Mouse (Mus musculus): ENCODE measurements around the gene Intu. TPM values are rescaled to one million over a fixed set of nuclear protein-coding genes. Genes with fewer than 3 reads are reported as not detected.

The Intu gene
- total RNA-seq (2021): 1 to 10 TPM; 4.8 to 6.3 TPM
- long read RNA-seq, full-length matches to known transcripts: 1 of 11 reads
- long read RNA-seq, partial matches to known transcripts: 5 of 11 reads
- long read RNA-seq, other reads (novel, unspliced or antisense): 5 of 11 reads

- DNase-seq (ENCODE audit: low spot score in 2 of 2): peak; percentile 38 to 68
Measured at GRCm38 (mm10) chr3:40531286-40532141, at the start of gene Intu. Gene Intu, plus strand, starts transcription at chr3:40531286.

GRCm38 (mm10) chr3:40483221-40483654, 47.8 kb upstream of the Intu start:
- no peak for DNase-seq (ENCODE audit: low spot score in 2 of 2)

DNA sequence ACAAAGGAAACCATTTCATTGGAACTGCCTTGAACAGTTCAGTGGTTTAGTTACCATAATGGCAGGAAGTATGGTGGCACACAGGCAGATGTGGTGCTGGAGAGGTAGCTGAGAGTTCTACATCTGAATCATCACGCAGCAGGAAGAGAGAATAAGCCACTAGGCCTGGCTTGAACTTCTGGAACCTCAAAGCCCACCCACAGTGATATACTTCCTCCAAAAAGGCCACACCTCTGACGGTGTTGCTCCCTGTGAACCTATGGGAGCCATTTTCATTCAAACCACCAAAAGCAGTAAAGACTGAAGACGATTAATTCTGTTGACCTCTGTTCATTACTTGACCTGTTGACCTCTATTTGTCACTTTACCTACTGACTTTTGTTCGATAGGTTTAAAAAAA, 43.7 kb upstream of the Intu start:
- no peak for DNase-seq (ENCODE audit: low spot score in 2 of 2)

GRCm38 (mm10) chr3:40491742-40492141, 39.3 kb upstream of the Intu start:
- no peak for DNase-seq (ENCODE audit: low spot score in 2 of 2)

DNA sequence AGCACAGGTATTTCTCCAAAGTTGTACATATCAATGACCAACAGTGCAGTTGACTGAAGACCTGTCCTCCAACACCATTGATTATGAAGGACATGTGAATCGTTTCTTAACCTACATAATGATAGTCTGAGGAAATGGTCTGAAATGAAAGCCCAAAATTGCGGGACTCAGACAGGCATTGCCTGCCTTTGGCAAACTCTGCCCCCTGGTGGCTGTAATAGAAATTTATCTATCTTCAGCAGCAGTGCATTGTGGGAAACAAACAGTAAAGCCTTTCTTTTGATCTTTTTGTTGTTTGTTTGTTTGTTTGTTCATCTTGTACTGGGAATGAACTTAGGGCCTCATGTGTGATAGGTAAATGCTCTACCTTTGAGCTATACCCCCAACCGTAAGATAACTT, 32.2 kb upstream of the Intu start:
- DNase-seq (ENCODE audit: low spot score in 2 of 2): no peak

DNA sequence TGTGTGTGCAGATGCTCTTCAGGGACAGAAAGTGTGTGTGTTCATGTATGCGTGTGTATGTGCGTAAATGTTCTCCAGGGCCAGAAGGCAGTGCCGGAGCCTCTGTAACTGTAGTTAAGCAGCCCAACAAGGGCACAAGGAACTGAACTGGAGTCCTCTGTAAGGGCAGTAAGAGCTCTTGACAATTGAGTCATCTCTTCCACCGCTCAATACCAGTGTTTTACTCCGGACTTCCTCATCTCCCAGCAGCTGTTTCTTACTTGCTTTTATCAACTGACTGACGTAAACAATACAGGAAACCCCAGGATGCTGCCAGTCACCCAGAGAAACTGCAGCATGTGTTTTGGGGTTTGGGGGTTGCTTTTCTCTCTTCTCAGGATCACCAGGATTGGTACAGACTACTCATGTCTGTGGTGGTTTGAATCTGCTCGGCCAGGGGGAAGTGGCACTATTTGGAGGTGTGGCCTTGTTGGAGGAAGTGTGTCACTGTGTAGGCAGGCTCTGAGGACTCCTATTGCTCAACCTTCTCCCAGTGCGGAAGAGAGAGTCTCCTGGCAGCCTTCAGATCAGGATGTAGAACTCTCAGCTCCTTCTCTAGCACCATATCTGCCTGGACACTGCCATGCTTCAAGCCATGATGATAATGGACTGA, 30.8 kb upstream of the Intu start:
- DNase-seq (ENCODE audit: low spot score in 2 of 2): no peak

DNA sequence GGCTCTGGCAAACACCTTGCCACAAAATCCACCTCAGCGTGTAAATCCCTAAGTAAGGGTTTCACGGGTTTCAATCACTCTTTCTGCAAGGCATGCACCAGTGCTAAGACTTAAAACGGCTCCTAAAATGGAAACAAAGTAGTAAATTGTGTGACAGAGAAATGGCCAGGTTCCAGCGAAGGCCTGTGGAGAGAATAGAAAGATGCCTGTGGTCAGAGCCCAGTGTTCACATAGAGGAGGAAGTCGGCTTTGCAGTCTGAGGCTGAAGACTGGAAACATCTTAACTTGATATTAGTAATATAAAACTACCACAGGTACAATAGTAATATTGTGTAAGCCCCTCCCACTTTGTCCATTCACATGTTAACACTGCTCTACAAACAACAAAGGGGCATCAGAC, 26.7 kb upstream of the Intu start:
- no peak for DNase-seq (ENCODE audit: low spot score in 2 of 2)

GRCm38 (mm10) chr3:40505451-40506014, 25.6 kb upstream of the Intu start:
- no peak for DNase-seq (ENCODE audit: low spot score in 2 of 2)

DNA sequence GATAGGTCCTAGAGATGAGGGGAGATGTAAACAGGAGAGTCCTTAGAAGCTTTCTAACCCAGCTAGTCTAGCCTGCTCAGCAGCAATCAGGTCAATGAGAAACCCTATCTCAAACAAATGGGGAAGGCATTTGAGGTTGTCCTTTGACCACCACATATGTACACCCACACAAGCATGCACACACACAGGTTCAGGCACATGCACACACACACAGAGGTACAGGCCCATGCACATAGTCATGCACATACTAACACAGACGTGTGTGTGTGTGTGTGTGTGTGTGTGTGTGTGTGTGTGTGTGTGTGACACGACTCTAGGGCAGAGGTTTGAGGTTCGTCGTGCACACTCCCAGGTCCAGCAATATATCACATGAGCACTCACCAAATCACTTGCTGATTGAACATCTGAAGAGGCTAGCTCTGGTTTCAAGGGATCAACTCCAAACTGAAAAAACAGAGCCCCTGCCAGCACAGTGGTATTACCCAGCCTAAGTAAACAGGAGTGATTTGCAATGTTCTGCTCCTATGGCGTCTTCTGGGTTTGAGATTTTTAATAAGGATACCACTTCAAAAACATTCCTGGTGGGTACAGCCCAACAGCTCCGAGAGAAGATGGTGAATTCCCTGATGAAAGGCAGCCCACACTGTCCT, 22.0 kb upstream of the Intu start:
- no peak for DNase-seq (ENCODE audit: low spot score in 2 of 2)

DNA sequence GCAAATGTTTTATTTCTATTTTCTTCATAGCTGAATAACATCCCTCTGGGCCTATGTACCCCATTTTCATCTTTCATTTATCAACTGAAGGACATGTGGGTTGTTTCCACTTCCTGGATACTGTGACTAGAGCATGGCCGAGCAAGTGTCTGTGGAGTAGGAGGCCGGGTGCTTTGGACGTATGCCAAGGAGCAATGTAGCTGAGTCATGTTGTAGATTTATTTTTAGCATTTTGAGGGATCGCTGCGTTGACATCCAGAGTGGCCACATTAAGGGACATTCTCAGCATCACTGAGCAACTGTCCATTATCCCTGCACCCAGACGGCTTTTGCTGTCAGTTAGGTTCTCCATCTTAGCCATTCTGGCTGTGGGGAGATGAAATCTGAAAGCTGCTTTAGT, 20.5 kb upstream of the Intu start:
- no peak for DNase-seq (ENCODE audit: low spot score in 2 of 2)

GRCm38 (mm10) chr3:40512936-40513829, 17.9 kb upstream of the Intu start:
- no peak for DNase-seq (ENCODE audit: low spot score in 2 of 2)

DNA sequence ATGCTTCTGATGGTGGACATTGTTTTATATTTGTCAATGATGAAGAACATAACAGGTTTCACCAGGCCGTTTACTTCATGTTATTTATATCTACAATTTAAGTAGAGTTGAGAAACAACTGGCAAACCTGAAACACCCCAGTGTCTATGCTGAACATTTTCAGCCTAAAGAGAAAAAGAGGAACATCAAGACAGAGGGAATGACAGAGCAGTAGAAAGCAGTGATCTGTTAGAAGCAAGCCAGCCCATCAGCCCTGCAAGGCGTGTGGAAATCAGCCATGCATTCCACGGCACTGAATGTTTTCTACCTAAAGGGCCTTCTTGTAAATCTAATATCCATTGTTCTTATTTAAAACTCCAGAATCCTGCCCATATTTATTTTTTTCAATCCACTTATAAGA, 12.8 kb upstream of the Intu start:
- DNase-seq (ENCODE audit: low spot score in 2 of 2): no peak

DNA sequence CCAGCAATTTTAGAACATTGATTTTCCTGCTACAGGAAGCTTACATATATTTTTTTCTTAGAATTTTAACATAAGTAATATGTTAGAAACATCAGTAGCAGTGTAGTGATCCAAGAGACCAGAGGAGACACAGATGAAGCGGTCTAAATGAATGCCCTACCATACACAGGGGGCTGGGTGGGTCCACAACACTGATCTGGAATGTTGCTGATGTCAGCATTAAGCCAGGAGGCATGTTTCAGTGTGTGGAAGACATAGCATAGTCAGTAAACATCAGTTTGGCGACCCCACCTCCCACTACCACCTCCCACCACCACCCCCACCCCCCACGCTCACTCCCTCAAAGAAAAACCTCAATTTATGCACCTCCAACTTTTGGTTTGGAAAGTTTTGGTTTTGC, 11.5 kb upstream of the Intu start:
- DNase-seq (ENCODE audit: low spot score in 2 of 2): no peak

- DNase-seq (ENCODE audit: low spot score in 2 of 2): no peak
Measured at GRCm38 (mm10) chr3:40520567-40520966, 10.5 kb upstream of the Intu start.

GRCm38 (mm10) chr3:40522446-40522845, 8.6 kb upstream of the Intu start:
- DNase-seq (ENCODE audit: low spot score in 2 of 2): no peak

GRCm38 (mm10) chr3:40522846-40523245, 8.2 kb upstream of the Intu start:
- DNase-seq (ENCODE audit: low spot score in 2 of 2): no peak

GRCm38 (mm10) chr3:40523371-40523783, 7.7 kb upstream of the Intu start:
- DNase-seq (ENCODE audit: low spot score in 2 of 2): no peak

DNA sequence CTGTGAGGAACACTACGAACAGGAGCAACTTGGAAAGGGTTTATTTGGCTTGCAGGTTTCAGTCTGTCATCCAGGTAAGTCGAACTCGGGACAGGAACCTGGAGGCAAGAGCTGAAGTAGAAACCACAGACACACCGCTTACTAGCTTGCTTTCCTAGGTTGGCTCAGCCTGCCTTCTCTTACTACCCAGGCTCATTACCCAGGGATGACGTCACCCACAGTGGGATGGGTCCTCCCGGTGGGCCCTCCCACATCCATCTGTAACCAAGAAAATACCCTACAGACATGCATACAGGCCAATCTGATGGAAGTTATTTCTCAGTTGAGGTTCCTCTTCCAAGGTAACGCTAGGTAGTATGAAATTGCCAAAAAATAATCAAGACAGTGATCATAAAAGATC, 6.2 kb upstream of the Intu start:
- DNase-seq (ENCODE audit: low spot score in 2 of 2): no peak

- DNase-seq (ENCODE audit: low spot score in 2 of 2): peak; percentile 44 to 62
Measured at GRCm38 (mm10) chr3:40525341-40525740, 5.7 kb upstream of the Intu start.

GRCm38 (mm10) chr3:40526095-40526494, 5.0 kb upstream of the Intu start:
- no peak for DNase-seq (ENCODE audit: low spot score in 2 of 2)

- no peak for DNase-seq (ENCODE audit: low spot score in 2 of 2)
Measured at GRCm38 (mm10) chr3:40527218-40527617, 3.9 kb upstream of the Intu start.
